Mouse (Mus musculus) adrenal gland, postnatal 14 days (tissue): ENCODE data around the gene Dcaf8. TPM values are rescaled to one million over a fixed set of nuclear protein-coding genes. Genes with fewer than 3 reads are reported as not detected.
A peak's percentile ranks its signal among the peaks of the same experiment; 100 is the strongest.

Experiments
- DNase-seq: peaks from one replicate; pipeline ENCODE4 v3.0.0; 2021; ENCODE audit warnings: mixed read lengths
- long read RNA-seq, 2 experiments: library from polyadenylated mRNA; stranded (forward); transcript quantifications; one replicate each; pipeline ENCODE4 v2.0.0; 2021
- total RNA-seq: library from RNA; stranded (reverse); gene quantifications from 2 replicates; pipeline ENCODE4 v1.2.3, GENCODE M21; 2021

Gene Dcaf8
- total RNA-seq, result 118 and 125 TPM in 2 replicates
- long read RNA-seq, experiment 1, full-length matches to known transcripts, result 199 of 247 reads
- long read RNA-seq, experiment 1, partial matches to known transcripts, result 31 of 247 reads
- long read RNA-seq, experiment 1, other reads (novel, unspliced or antisense), result 17 of 247 reads
- long read RNA-seq, experiment 2, full-length matches to known transcripts, result 140 of 167 reads
- long read RNA-seq, experiment 2, partial matches to known transcripts, result 7 of 167 reads
- long read RNA-seq, experiment 2, other reads (novel, unspliced or antisense), result 20 of 167 reads

GRCm38 (mm10) chr1:172147835-172148278, at the start of gene Dcaf8:
Gene Dcaf8 (plus strand): TSS chr1:172148084.
- DNase-seq, result peak; percentile 99

GRCm38 (mm10) chr1:172099325-172100033, 48.4 kb upstream of the Dcaf8 start:
- DNase-seq, result peak; percentile 61

- DNase-seq, result no peak
Measured at GRCm38 (mm10) chr1:172103619-172104018, 44.3 kb upstream of the Dcaf8 start.

GRCm38 (mm10) chr1:172105101-172105500, 42.8 kb upstream of the Dcaf8 start:
- DNase-seq, result no peak

- no peak for DNase-seq
Measured at GRCm38 (mm10) chr1:172107777-172108477, 40.0 kb upstream of the Dcaf8 start.

- DNase-seq, result no peak
Measured at GRCm38 (mm10) chr1:172116948-172117347, 30.9 kb upstream of the Dcaf8 start.

GRCm38 (mm10) chr1:172119100-172119499, 28.8 kb upstream of the Dcaf8 start:
- DNase-seq, result no peak

GRCm38 (mm10) chr1:172119720-172120119, 28.2 kb upstream of the Dcaf8 start:
- peak; percentile 61 for DNase-seq

- no peak for DNase-seq
Measured at GRCm38 (mm10) chr1:172122671-172123070, 25.2 kb upstream of the Dcaf8 start.

- no peak for DNase-seq
Measured at GRCm38 (mm10) chr1:172124572-172124971, 23.3 kb upstream of the Dcaf8 start.

- DNase-seq, result peak; percentile 91
Measured at GRCm38 (mm10) chr1:172126376-172127347, 21.2 kb upstream of the Dcaf8 start, which contains the start of gene Pex19. Gene Pex19 (plus strand): TSS chr1:172126755.

- DNase-seq, result peak; percentile 68
Measured at GRCm38 (mm10) chr1:172127487-172127886, 20.4 kb upstream of the Dcaf8 start.

- DNase-seq, result no peak
Measured at GRCm38 (mm10) chr1:172128563-172128962, 19.3 kb upstream of the Dcaf8 start.

GRCm38 (mm10) chr1:172129108-172129507, 18.8 kb upstream of the Dcaf8 start:
- peak; percentile 33 for DNase-seq

- no peak for DNase-seq
Measured at GRCm38 (mm10) chr1:172129780-172130179, 18.1 kb upstream of the Dcaf8 start.

GRCm38 (mm10) chr1:172132319-172132718, 15.6 kb upstream of the Dcaf8 start:
- DNase-seq, result peak; percentile 29

- peak; percentile 3 for DNase-seq
Measured at GRCm38 (mm10) chr1:172133535-172133934, 14.3 kb upstream of the Dcaf8 start.

GRCm38 (mm10) chr1:172134072-172134471, 13.8 kb upstream of the Dcaf8 start:
- peak; percentile 1 for DNase-seq

GRCm38 (mm10) chr1:172140160-172140559, 7.7 kb upstream of the Dcaf8 start:
- DNase-seq, result peak; percentile 2

- peak; percentile 1 for DNase-seq
Measured at GRCm38 (mm10) chr1:172140825-172141224, 7.1 kb upstream of the Dcaf8 start.

- no peak for DNase-seq
Measured at GRCm38 (mm10) chr1:172141529-172141928, 6.4 kb upstream of the Dcaf8 start.

GRCm38 (mm10) chr1:172143570-172143969, 4.3 kb upstream of the Dcaf8 start:
- peak; percentile 73 for DNase-seq
